Mouse (Mus musculus) CH12.LX (cell line): ENCODE data around the gene Taf8. TPM values are rescaled to one million over a fixed set of nuclear protein-coding genes. Genes with fewer than 3 reads are reported as not detected.

Experiments used
- DNase-seq: peaks from one replicate; pipeline ENCODE4 v3.0.0-alpha.2; 2013; ENCODE audit errors: extremely low read depth
- H3K27ac ChIP-seq: 2 replicates; pipeline ENCODE4 v1.5.1; 2012; ENCODE audit warnings: low read depth, mild to moderate bottlenecking, control low read depth, moderate library complexity; ENCODE audit not compliant: insufficient read depth
- H3K27me3 ChIP-seq: replicated peaks from 2 replicates; pipeline ENCODE3; 2012; ENCODE audit warnings: inconsistent platforms
- H3K36me3 ChIP-seq, 2 experiments: replicated peaks in 1 of 2; 2 replicates each; pipeline versions ENCODE3 to v1.6.1; 2012; ENCODE audit warnings: inconsistent platforms in 1 of 2, low read length in 1 of 2, mild to moderate bottlenecking in 1 of 2, mixed read lengths in 1 of 2, moderate library complexity in 1 of 2; ENCODE audit not compliant: control insufficient read depth in 1 of 2, insufficient read depth in 1 of 2
- H3K4me1 ChIP-seq, 2 experiments: 2 replicates each; pipeline ENCODE4 v1.6.1; 2012; ENCODE audit warnings: inconsistent platforms in 1 of 2, moderate library complexity in 1 of 2; ENCODE audit not compliant: insufficient read depth in 2 of 2, control insufficient read depth in 1 of 2
- H3K4me2 ChIP-seq: 2 replicates; pipeline ENCODE4 v1.6.1; 2012; ENCODE audit warnings: low read depth, mild to moderate bottlenecking, control low read depth; ENCODE audit not compliant: poor library complexity, insufficient read depth, severe bottlenecking
- H3K4me3 ChIP-seq, 3 experiments: fragments of 150-350 bp in 1 of 3; sonication (generic) in 1 of 3; replicated peaks in 1 of 3; 2 replicates each; pipeline versions ENCODE3 to v1.5.1; 2011 to 2012; ENCODE audit warnings: low read depth in 2 of 3, low read length in 2 of 3, mild to moderate bottlenecking in 2 of 3, moderate library complexity in 2 of 3, control low read depth in 1 of 3, improper control_type of control experiment in 1 of 3, inconsistent platforms in 1 of 3, mixed read lengths in 1 of 3; ENCODE audit not compliant: poor library complexity in 1 of 3
- H3K79me2 ChIP-seq: replicated peaks from 2 replicates; pipeline ENCODE4 v1.6.1; 2012; ENCODE audit warnings: mild to moderate bottlenecking, moderate library complexity; ENCODE audit not compliant: control insufficient read depth, poor library complexity, insufficient read depth, severe bottlenecking; ENCODE audit errors: extremely low read depth
- H3K9ac ChIP-seq: 2 replicates; pipeline ENCODE4 v1.6.1; 2012; ENCODE audit warnings: low read depth, mild to moderate bottlenecking, control low read depth, moderate library complexity; ENCODE audit not compliant: insufficient read depth
- H3K9me3 ChIP-seq: replicated peaks from 2 replicates; pipeline ENCODE3; 2012; ENCODE audit warnings: low read length, inconsistent platforms, mixed read lengths
- CHD2 ChIP-seq: IDR thresholded peaks from 2 replicates; pipeline ENCODE4 v1.6.1; 2011; ENCODE audit warnings: low read length, improper control_type of control experiment
- CTCF ChIP-seq, 2 experiments: IDR thresholded peaks in 1 of 2; conservative IDR thresholded peaks in 1 of 2; 2 replicates each; pipeline ENCODE4 v1.5.1; 2011 to 2012; ENCODE audit warnings: low read depth in 2 of 2, low read length in 2 of 2, improper control_type of control experiment in 1 of 2, inconsistent platforms in 1 of 2, mild to moderate bottlenecking in 1 of 2, moderate library complexity in 1 of 2
- E2F4 ChIP-seq: IDR thresholded peaks from 2 replicates; pipeline ENCODE4 v1.6.1; 2011; ENCODE audit warnings: low read depth, low read length, improper control_type of control experiment; ENCODE audit not compliant: insufficient replicate concordance
- EP300 ChIP-seq: IDR thresholded peaks from 2 replicates; pipeline ENCODE4 v1.6.1; 2011; ENCODE audit warnings: low read length, improper control_type of control experiment
- GABPA ChIP-seq: IDR thresholded peaks from 2 replicates; pipeline ENCODE4 v1.6.1; 2012; ENCODE audit warnings: low read depth, low read length, improper control_type of control experiment, inconsistent platforms; ENCODE audit not compliant: insufficient replicate concordance
- HCFC1 ChIP-seq: IDR thresholded peaks from 2 replicates; pipeline ENCODE4 v1.6.1; 2012; ENCODE audit warnings: low read depth, mild to moderate bottlenecking, inconsistent platforms, low read length, improper control_type of control experiment
- IRF4 ChIP-seq: IDR thresholded peaks from 2 replicates; pipeline ENCODE4 v1.6.1; 2014; ENCODE audit warnings: low read depth, mild to moderate bottlenecking, inconsistent platforms, low read length, improper control_type of control experiment
- JUN ChIP-seq: IDR thresholded peaks from 2 replicates; pipeline ENCODE4 v1.6.1; 2011; ENCODE audit warnings: low read depth, mild to moderate bottlenecking, low read length, improper control_type of control experiment, moderate library complexity; ENCODE audit not compliant: insufficient read depth
- KAT2A ChIP-seq: IDR thresholded peaks from 2 replicates; pipeline ENCODE4 v1.6.1; 2012; ENCODE audit warnings: low read length, improper control_type of control experiment, inconsistent platforms; ENCODE audit not compliant: insufficient replicate concordance
- MAFK ChIP-seq: IDR thresholded peaks from 2 replicates; pipeline ENCODE4 v1.6.1; 2011; ENCODE audit warnings: low read length, improper control_type of control experiment; ENCODE audit not compliant: insufficient replicate concordance
- MAZ ChIP-seq: IDR thresholded peaks from 2 replicates; pipeline ENCODE4 v1.6.1; 2012; ENCODE audit warnings: low read depth, mild to moderate bottlenecking, inconsistent platforms, low read length, improper control_type of control experiment, moderate library complexity
- MEF2A ChIP-seq: IDR thresholded peaks from 2 replicates; pipeline ENCODE4 v1.6.1; 2014; ENCODE audit warnings: low read depth, mild to moderate bottlenecking, inconsistent platforms, low read length, improper control_type of control experiment, borderline replicate concordance
- MXI1 ChIP-seq: IDR thresholded peaks from 2 replicates; pipeline ENCODE4 v1.6.1; 2011; ENCODE audit warnings: mild to moderate bottlenecking, low read depth, low read length, improper control_type of control experiment
- MYC ChIP-seq: IDR thresholded peaks from 2 replicates; pipeline ENCODE4 v1.6.1; 2011; ENCODE audit warnings: low read depth, mild to moderate bottlenecking, improper control_type of control experiment, low read length
- NELFE ChIP-seq: IDR thresholded peaks from 2 replicates; pipeline ENCODE4 v1.6.1; 2011; ENCODE audit warnings: low read depth, low read length, improper control_type of control experiment
- PAX5 ChIP-seq: IDR thresholded peaks from 2 replicates; pipeline ENCODE4 v1.6.1; 2012; ENCODE audit warnings: low read length, inconsistent platforms, mixed read lengths
- POLR2A ChIP-seq: IDR thresholded peaks from 2 replicates; pipeline ENCODE4 v1.6.1; 2011; ENCODE audit warnings: low read depth, mild to moderate bottlenecking, improper control_type of control experiment, low read length
- POLR2AphosphoS2 ChIP-seq: IDR thresholded peaks from 2 replicates; pipeline ENCODE4 v1.6.1; 2011; ENCODE audit warnings: low read depth, low read length, improper control_type of control experiment
- RAD21 ChIP-seq: IDR thresholded peaks from 2 replicates; pipeline ENCODE4 v1.6.1; 2011; ENCODE audit warnings: low read depth, mild to moderate bottlenecking, low read length, improper control_type of control experiment, moderate library complexity
- RCOR1 ChIP-seq: conservative IDR thresholded peaks from 2 replicates; pipeline ENCODE4 v1.6.1; 2012; ENCODE audit warnings: low read depth, mild to moderate bottlenecking, inconsistent platforms, low read length, improper control_type of control experiment
- SMC3 ChIP-seq: IDR thresholded peaks from 2 replicates; pipeline ENCODE4 v1.6.1; 2011; ENCODE audit warnings: low read depth, low read length, improper control_type of control experiment
- USF2 ChIP-seq: conservative IDR thresholded peaks from 2 replicates; pipeline ENCODE4 v1.6.1; 2011; ENCODE audit warnings: low read depth, low read length, improper control_type of control experiment
- ZKSCAN1 ChIP-seq: IDR thresholded peaks from 2 replicates; pipeline ENCODE4 v1.6.1; 2012; ENCODE audit warnings: low read depth, inconsistent platforms, low read length, improper control_type of control experiment, borderline replicate concordance
- dilution Hi-C: fragments of 300-500 bp; cut with MboI; formaldehyde crosslinking; loops from 2 replicates; pipeline ENCODE4 v1.14.3; 2020; ENCODE audit warnings: low sequenced_read_pairs; ENCODE audit not compliant: extremely low pct_unique_long_range_greater_than_20kb, extremely low pct_ligation_motif_present
- in situ Hi-C: fragments of 300-500 bp; cut with MboI; formaldehyde crosslinking; loops from 3 replicates; pipeline ENCODE4 v1.14.3; 2019; ENCODE audit warnings: low sequenced_read_pairs, low pct_ligation_motif_present, low pct_unique_long_range_greater_than_20kb, mixed read lengths
- polyA plus RNA-seq: library from polyadenylated mRNA; unstranded; fragments of >175 nt; gene quantifications from 2 replicates; pipeline ENCODE4 v1.2.1, GENCODE M21; 2012; ENCODE audit warnings: low read depth; ENCODE audit not compliant: insufficient read length
- total RNA-seq, 2 experiments: library from RNA; depleted of rRNA; stranded (reverse); fragments of 300-350 nt in 1 of 2; fragments of >200 nt in 1 of 2; gene quantifications; 2 replicates each; pipeline ENCODE4 v1.2.3; 2012 to 2014

Gene Taf8
- total and polyA plus RNA-seq, 3 experiments: 16.9 to 18.0 (median 17.0) TPM

- Histone ChIP-seq H3K36me3 (no peaks in the 10 kb centered on the region), H3K27me3 (no peaks in the 10 kb centered on the region), H3K27ac (no peak overlapping the region), H3K9ac (no peak overlapping the region), H3K4me2 (no peak overlapping the region), H3K4me1 (peaks cover 4 to 15% of the 10 kb centered on the region in 2 experiments; a peak in 3 of 4 replicates), H3K79me2 (no peaks in the 10 kb centered on the region; the same call in 1 of the 2 replicates), H3K9me3 (no peaks in the 10 kb centered on the region), H3K4me3 (no peak overlapping the region)
- DNase-seq: no peak
- in situ Hi-C loops: no loop called here
- TF ChIP-seq NELFE (no peak), IRF4 (no peak), E2F4 (no peak), POLR2AphosphoS2 (no peak), SMC3 (no peak), CTCF (conservative IDR thresholded peaks at IDR 0.05 in 1 of 2, IDR thresholded peaks at IDR 0.05 in 1 of 2; ENCODE audit: low read depth in 2 of 2, low read length in 2 of 2) (no peak)
- dilution Hi-C loops: no loop called here
Observed at GRCm38 (mm10) chr17:47535812-47536236, 33.7 kb upstream of the Taf8 start.

- no peak for DNase-seq
- H3K27ac ChIP-seq: no peak overlapping the region
- no peaks in the 10 kb centered on the region; the same call in 1 of the 2 replicates for H3K79me2 ChIP-seq
- H3K4me3 ChIP-seq: no peak overlapping the region
- H3K9me3 ChIP-seq: no peaks in the 10 kb centered on the region
- no peaks in the 10 kb centered on the region for H3K27me3 ChIP-seq
- no peaks in the 10 kb centered on the region for H3K36me3 ChIP-seq
- TF ChIP-seq PAX5 (no peak), SMC3 (no peak), CHD2 (no peak), RAD21 (no peak), MAZ (no peak), JUN (no peak), RCOR1 (no peak), HCFC1 (no peak), MAFK (no peak), KAT2A (no peak), MYC (no peak), MEF2A (no peak), POLR2A (no peak), EP300 (no peak), ZKSCAN1 (no peak), USF2 (no peak), E2F4 (no peak), GABPA (no peak), MXI1 (no peak)
- peaks cover 4 to 17% of the 10 kb centered on the region in 2 experiments; a peak in 3 of 4 replicates for H3K4me1 ChIP-seq
- H3K4me2 ChIP-seq: no peak overlapping the region
- dilution Hi-C loops (no loop called here), in situ Hi-C loops (no loop called here)
- H3K9ac ChIP-seq: no peak overlapping the region
Observed at GRCm38 (mm10) chr17:47533691-47534090, 31.6 kb upstream of the Taf8 start.
